Mouse (Mus musculus): Measurements from ENCODE around the gene Igsf6.
"Not testable (repeated sequence)": the region's sequence is repeated elsewhere in the genome, so short reads cannot be mapped to it uniquely, and the experiment has no call there.

Gene Igsf6

GRCm38 (mm10) chr7:121059477-121060218, 14.7 kb downstream of the Igsf6 start:
- DNase-seq (ENCODE audit: extremely low read depth, low read depth, low spot score): no peak

DNA sequence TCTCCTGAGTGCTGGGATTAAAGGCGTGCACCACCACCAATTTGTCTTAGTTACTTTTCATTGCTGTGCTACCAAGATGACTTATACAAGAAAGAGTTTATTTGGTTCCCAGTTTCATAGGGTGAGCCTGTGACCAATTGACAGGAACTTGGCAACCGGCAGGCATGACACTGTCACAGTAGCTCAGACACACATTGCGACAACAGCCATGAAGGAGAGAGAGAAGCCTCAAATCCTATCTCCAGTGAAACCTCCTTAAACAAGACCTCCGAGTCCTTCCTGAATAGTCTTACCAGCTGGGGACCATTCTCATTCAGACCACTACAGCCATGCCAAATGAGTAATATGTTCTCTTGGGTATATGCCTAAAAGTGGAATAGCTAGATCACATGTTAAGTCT, 21.3 kb downstream of the Igsf6 start:
- no peak for DNase-seq (ENCODE audit: extremely low read depth, low read depth, low spot score)

GRCm38 (mm10) chr7:121047624-121048023, 26.7 kb downstream of the Igsf6 start:
- DNase-seq (ENCODE audit: extremely low read depth, low read depth, low spot score): no peak

DNA sequence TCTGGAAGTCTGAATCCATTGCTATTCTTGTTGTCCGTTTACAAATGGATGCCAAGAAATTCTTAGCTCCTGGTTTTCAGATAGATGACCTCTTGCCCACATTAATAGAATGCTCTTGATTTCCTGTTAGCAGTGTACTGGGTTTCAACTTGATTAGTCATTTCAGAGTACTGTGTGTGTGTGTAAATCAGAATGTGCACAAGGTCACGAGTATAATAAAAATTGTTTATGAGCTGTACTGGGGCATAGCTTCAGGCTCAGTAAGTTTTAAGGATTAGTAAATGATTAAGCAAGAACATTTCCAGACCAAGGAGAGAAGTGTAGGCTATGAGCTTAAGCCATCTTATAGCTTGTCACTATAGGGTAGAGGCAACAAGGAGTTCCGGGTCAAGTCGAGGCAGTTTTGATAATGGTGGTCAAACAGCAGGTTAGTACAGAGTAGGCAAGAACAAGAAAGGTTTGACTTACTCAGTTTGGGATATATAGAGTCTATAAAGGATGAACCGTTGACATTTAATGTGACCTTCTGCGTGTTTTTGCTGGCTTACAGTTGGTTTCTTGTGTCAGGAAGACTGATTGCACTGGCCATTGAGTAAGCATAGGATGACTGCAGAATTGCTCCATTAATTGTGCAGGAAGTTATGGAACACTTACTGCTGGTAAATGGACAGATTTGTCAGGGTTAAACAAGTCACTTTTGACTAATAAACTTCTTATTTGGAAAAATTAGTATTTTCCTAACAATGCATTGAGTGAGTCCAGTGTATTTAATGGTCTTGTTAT, 28.5 kb downstream of the Igsf6 start:
- peak; percentile 96 for DNase-seq (ENCODE audit: extremely low read depth, low read depth, low spot score)

GRCm38 (mm10) chr7:121044251-121044650, 30.1 kb downstream of the Igsf6 start:
- peak; percentile 85 for DNase-seq (ENCODE audit: extremely low read depth, low read depth, low spot score)

DNA sequence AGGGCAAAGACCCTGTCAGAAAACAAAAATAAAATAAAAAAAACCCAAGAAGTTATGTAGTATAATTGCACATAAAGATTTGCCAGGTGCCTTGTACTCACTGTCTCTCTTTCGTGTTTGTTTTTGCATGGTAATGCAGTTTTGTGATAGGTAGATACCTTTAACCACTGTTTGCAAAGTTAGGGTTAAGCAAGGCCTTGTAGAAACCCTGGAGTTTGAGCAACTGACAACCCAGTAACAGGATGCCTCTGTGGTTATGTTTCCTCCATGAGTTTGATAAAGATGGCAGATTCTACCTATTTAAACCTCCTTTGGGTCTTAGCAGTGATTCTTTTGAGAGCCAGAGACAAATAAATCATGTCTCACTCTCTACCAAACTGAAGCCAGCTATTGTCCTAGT, 30.9 kb downstream of the Igsf6 start:
- no peak for DNase-seq (ENCODE audit: extremely low read depth, low read depth, low spot score)

DNA sequence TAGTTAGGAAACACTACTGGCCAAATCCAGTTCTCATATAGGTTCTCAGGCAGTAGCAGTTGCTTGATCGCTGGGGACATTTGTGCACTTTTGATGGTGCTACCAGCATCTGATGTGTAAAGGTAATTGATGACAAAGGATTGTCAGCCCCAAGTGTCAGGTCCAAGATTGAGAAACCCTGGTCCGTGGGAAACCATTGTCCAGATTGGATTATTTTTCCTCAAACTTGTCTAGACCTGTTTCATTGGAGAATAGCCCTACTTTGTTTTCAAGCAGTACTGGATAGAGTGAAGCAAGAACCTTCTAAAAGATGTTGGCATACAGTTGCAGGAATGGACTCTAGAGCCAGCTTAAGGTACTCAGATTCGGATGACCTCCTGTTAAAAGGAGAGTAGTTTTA, 31.4 kb downstream of the Igsf6 start:
- peak; percentile 97 for DNase-seq (ENCODE audit: extremely low read depth, low read depth, low spot score)

GRCm38 (mm10) chr7:121041989-121042388, 32.4 kb downstream of the Igsf6 start:
- no peak for DNase-seq (ENCODE audit: extremely low read depth, low read depth, low spot score)

GRCm38 (mm10) chr7:121040595-121040994, 33.8 kb downstream of the Igsf6 start:
- DNase-seq (ENCODE audit: extremely low read depth, low read depth, low spot score): no peak

GRCm38 (mm10) chr7:121035161-121035721, 39.1 kb downstream of the Igsf6 start:
- no peak for DNase-seq (ENCODE audit: extremely low read depth, low read depth, low spot score)

GRCm38 (mm10) chr7:121034701-121035141, 39.7 kb downstream of the Igsf6 start:
- DNase-seq (ENCODE audit: extremely low read depth, low read depth, low spot score): no peak

GRCm38 (mm10) chr7:121033856-121034652, 40.3 kb downstream of the Igsf6 start, which contains the start of gene Mettl9:
TSS of gene Mettl9 (plus strand) at chr7:121034445.
- DNase-seq (ENCODE audit: extremely low read depth, low read depth, low spot score): no peak

DNA sequence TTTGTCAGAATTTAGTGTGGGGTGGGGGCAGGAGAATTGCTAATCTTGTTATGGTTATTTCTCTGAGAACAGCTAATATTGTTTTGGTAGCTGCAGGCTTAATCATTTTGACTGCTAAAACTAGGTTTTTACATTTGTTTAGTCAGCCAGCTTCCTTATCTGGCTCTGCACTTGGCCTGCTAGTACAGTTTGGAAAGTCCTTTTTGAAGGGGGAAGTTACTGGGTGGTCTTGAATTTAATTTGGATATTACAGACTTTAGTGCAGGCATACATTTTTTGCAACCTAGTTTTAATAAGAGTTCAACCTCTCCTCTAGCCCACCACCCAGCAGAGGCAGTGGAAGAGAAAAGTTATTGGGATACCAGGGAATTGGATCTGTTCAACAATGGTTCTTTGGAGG, 44.4 kb downstream of the Igsf6 start:
- DNase-seq (ENCODE audit: extremely low read depth, low read depth, low spot score): not testable (repeated sequence)

GRCm38 (mm10) chr7:121026300-121026699, 48.1 kb downstream of the Igsf6 start:
- DNase-seq (ENCODE audit: extremely low read depth, low read depth, low spot score): no peak

DNA sequence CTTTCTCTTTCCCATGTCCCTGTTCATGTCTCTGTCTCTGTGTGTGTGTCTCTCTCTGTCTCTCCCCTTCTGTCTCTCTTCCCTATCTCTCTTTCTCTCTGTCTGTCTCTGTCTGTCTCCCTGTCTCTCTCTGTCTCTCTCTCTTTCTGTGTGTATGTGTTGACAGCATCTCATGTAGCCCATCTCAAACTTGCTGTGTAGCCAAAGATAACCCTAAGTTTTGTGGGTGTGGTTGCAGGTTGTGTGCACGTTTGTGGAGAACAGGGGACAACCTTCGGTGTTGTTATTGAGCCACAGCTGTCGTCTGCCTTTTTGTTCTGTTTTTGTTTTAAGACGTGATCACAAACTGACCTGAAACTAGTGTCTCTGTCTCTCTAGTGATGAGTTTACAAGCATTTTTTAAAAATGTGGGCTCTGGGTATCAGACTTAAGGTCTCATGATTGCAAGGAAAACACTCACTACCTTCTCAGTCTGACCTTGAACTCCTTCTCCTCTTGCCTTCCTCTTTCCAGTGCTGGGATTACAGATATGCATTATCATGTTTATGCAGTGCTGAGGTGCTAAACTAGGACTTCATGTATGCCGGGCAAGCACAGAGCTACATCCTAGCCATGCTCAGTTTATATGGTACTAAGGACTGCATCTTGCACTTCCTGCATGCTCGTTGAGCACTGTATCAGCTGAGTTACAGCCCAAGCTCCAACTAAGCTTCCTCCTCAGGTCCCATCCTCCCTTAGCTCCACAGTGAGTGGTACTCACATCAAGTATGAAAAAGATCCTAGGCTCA, 49.0 kb downstream of the Igsf6 start:
- DNase-seq (ENCODE audit: extremely low read depth, low read depth, low spot score): no peak

GRCm38 (mm10) chr7:121020277-121020676, 54.1 kb downstream of the Igsf6 start:
- no peak for DNase-seq (ENCODE audit: extremely low read depth, low read depth, low spot score)

DNA sequence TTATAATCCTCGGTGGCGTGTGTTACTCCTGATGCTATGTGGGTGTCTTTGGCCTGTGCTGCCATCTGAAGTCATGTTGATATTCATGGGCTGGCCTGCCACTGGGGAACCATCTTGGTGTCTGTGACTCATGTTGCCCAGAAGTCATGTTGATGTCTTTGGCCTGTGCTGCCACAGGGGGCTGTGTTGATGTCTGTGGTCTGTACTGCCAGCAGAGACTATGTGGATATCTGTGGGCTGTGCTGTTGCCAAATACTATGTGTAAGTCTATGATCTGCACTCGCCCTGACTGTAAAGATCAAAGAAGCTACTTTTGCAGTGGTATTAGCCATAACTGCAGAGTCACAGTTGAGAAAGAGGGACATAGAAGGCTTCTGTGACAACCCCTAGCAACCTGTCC, 55.6 kb downstream of the Igsf6 start:
- no peak for DNase-seq (ENCODE audit: extremely low read depth, low read depth, low spot score)

GRCm38 (mm10) chr7:121014486-121014885, 59.9 kb downstream of the Igsf6 start:
- no peak for DNase-seq (ENCODE audit: extremely low read depth, low read depth, low spot score)
